Mouse (Mus musculus) layer of hippocampus, adult 9-10 months (tissue): ENCODE data around the gene Tprgl.

Experiments
- DNase-seq: peaks from one replicate; pipeline ENCODE4 v3.0.0; 2022; ENCODE audit warnings: low spot score

Gene Tprgl

GRCm38 (mm10) chr4:154118782-154119181 is 41.7 kb downstream of the Tprgl start:
- no peak for DNase-seq

- DNase-seq = no peak
Measured at GRCm38 (mm10) chr4:154116421-154116820, 44.0 kb downstream of the Tprgl start.

- DNase-seq = no peak
Measured at GRCm38 (mm10) chr4:154109850-154110243, 50.6 kb downstream of the Tprgl start.

- DNase-seq = no peak
Measured at GRCm38 (mm10) chr4:154109216-154109849, 51.1 kb downstream of the Tprgl start.
